Mouse (Mus musculus) kidney, adult 18-20 months (tissue): Measurements from ENCODE around the gene Nrxn2.

ENCODE experiments used
- DNase-seq: peaks from one replicate; pipeline ENCODE4 v3.0.0; 2021

The Nrxn2 gene

DNA sequence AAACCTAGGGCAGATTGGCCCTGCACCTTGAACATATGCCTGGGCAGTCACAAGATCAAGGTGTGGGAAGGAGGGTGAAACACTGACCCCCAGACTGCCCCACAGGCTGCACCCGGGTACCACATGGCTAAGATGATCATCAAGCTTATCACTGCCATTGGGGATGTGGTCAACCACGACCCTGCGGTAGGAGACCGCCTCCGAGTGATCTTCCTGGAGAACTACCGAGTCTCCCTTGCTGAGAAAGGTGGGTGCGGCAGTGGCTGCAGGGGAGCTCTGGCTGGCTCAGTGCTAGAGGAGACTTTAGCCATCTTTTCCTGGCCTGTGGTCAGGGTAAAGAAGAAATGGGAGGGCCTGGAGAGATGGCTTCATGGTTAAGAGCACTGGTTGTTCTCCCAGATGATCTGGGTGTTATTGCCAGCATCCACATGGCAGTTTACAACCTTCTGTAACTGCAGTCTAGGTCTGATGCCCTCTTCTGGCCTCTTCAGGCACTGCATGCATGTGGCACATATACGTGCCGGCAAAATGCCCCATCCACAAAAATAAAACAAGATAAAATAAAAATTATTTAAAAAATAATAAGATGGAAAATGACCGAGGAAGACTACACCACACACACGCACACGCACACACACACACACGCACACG is 25.7 kb upstream of the Nrxn2 start:
- no peak for DNase-seq

- no peak for DNase-seq
Observed at GRCm38 (mm10) chr19:6393637-6394036, 24.9 kb upstream of the Nrxn2 start.

GRCm38 (mm10) chr19:6396237-6396636 is 22.3 kb upstream of the Nrxn2 start:
- DNase-seq, result no peak

DNA sequence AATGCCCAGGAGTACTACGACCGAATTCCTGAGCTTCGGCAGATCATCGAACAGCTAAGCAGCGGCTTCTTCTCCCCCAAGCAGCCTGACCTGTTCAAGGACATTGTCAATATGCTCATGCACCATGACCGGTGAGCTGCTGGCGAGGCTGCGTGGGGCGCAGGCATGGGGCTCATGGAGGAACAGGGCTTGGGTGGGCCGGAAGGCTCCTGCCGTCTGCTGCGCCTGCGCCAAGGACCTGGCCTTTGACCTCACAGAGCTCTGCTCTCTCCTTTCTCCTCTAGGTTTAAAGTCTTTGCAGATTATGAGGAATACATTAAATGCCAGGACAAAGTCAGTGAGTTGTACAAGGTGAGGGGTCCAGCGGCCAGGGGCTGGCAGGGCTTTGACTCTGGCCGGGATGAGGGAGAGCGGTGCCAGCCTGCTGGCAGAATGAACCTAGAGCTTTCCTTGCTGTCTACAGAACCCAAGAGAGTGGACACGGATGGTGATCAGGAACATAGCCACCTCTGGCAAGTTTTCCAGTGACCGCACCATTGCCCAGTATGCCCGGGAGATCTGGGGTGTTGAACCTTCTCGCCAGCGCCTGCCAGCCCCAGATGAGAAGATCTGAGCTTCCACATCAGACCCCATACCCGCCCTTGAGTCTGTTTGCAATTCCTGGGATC is 20.8 kb upstream of the Nrxn2 start:
- peak; percentile 44 for DNase-seq

GRCm38 (mm10) chr19:6398447-6399284 is 19.9 kb upstream of the Nrxn2 start:
- DNase-seq, result peak; percentile 73

DNA sequence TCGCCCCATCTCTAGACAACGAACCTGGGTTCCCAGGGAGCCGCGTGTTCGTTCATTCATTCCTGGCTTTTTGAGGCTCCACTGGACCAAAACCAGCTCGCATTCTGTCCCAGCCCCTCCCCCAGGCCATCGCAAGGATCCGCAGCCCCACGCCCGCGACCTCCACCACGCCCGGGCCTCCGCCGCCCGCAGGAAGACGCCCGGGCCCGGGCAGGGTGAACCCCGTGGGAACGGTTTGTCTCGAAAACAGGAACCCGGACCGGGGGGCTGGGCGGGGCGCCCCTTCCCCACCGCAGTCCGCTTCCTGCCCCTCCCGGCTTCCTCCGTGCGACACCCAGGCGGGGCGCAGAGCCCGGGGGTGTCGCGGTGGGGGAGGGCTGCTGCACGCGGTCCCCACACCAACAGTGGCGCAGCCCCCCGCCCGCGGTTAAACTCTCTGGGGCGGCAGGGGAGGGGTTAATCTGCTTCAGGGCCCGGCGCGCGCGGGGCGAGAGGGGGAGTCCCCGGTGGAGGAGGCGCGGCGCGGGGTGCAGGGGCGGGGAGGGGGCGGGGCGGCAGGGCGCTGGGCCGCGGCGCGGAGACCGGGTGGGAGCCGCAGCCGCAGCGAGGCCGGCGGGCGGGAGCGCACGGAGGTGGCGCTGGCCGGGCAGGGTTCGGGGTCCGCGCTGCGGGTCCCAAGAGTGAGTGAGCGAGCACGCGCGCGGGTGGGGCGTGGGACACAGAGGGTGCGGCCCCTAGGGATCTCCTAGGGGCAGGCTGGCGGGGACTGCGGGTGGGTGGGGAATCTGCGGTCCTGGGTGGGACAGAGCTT is 19.0 kb upstream of the Nrxn2 start, which contains the start of gene Rasgrp2:
Rasgrp2 (plus strand) TSS at position 56 of the 811 bp plus-strand sequence.
- peak; percentile 70 for DNase-seq

GRCm38 (mm10) chr19:6400096-6401086 is 18.1 kb upstream of the Nrxn2 start:
- peak; percentile 28 for DNase-seq

GRCm38 (mm10) chr19:6401131-6401815 is 17.3 kb upstream of the Nrxn2 start:
- peak; percentile 84 for DNase-seq

DNA sequence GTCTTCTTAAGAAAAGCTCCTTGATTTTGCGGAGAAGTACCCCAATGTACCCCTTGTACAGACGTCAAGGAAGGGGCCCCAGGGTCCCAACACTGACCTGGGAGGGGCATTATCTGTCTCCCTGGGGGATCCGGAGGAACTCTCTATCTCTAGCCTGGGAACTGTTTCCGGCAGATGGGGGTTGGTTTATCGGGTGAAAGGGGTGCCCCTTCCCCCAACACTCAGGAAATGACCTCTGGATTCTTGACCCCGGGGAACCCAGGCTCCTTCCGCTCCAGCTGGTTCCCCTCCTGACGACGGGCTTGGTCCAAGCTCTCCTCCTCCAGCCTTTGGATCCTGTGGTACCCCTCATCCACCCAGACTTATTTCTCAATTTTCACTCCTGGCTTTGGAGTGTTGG is 16.6 kb upstream of the Nrxn2 start:
- DNase-seq, result peak; percentile 50

GRCm38 (mm10) chr19:6403869-6404268 is 14.7 kb upstream of the Nrxn2 start:
- no peak for DNase-seq

DNA sequence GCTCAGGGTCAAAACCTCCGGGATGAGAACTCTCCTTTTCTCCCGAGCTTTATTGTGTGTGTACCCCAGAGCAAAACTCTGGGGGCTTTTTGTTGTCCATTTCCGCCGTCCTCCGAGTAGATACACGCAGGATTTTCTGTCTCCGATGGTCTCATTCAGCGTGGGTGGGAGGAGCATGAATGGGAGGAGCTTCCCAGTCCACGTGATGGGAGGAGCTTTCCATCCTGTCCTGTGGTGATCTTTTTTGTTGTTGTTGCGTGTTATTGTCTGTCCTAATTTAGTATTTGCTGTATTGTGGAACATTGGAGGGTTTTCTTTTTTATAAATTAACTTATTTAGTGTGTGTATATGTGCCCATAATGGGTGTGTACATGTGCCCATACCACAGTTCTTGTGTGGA is 13.1 kb upstream of the Nrxn2 start:
- DNase-seq, result no peak

GRCm38 (mm10) chr19:6407109-6407508 is 11.4 kb upstream of the Nrxn2 start:
- DNase-seq, result no peak

DNA sequence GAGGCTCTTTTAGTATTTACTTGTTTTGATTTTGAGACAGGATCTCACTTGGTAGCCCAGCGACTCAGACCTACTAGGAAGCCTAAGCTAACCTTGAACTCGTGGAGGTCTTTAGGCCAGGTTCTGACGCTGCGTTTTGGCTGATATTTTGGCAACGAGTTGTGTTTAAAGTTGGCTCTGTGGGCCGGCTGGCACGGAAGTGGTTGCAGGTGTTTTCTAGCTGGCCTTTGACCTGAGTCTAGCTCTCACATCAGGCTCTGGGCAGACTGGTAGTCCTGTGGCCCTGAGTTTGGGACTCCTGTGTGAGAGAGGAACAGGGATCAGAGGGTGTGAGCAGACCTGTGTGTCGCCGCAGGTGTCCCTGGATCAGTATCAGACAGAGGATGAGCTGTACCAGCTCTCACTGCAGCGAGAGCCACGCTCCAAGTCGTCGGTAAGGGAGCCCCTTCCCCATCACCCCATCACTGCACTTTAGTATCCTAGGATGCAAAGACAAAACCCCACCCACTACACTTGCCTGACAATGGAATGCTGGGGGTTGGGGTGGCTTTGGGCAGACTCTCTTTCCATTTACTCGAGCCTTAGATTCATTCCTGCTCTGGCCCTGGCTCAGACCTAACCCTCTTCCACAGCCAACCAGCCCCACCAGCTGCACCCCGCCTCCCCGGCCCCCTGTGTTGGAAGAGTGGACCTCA is 10.6 kb upstream of the Nrxn2 start:
- no peak for DNase-seq

DNA sequence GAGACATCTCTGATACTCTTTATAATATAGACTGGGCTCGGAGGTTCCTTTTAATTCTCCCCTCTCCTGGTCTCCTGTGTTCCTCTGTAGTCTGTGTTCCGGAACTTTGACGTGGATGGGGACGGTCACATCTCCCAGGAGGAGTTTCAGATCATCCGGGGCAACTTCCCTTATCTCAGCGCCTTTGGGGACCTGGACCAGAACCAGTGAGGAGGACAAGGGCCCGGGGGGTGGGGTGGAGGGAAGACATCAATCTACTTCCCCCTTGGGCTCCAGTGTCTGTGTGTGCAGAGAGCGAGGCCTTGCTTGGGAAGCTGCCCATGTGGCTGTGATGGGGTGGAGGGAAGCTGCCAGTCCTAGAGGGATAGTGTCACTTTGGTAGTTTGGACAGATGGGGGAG is 9.8 kb upstream of the Nrxn2 start:
- DNase-seq, result no peak

DNA sequence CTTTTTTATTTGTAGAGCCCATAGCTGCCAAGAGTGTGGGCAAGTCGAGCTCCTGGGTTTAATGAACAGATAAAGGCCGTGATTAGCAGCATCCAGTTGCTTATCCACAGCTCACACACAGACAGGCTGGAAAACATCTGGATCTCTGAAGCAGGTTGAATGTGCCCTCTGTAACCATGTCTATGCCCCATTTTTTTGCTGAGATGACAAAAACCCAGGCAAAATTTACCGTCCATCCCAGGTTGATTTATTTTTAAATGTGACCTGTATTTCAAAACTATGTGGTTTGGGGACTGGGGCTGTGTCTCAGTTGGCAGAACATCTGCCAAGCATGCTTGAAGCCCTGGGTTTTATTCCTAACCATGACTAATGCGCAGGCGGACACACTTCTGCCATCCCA is 9.4 kb upstream of the Nrxn2 start:
- no peak for DNase-seq

DNA sequence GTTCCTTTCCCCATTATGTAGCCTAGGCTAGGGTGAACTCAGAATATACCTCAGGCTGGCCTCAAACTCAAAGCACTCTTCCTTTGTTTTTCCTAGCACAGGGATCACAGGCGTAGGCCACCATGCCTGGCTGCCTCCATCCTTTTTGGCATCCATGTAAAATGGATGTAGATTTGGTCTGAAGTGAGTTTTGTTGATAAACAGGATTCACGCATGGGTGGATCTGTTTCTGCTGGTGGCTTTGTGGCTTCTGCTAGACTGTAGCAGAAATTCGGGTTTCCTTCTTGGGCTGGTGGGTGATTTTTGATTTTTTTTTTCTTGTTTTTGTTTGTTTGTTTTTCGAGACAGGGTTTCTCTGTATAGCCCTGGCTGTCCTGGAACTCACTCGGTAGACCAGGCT is 8.6 kb upstream of the Nrxn2 start:
- DNase-seq, result no peak

GRCm38 (mm10) chr19:6412798-6413197 is 5.7 kb upstream of the Nrxn2 start:
- no peak for DNase-seq

GRCm38 (mm10) chr19:6415454-6415853 is 3.1 kb upstream of the Nrxn2 start:
- DNase-seq, result peak; percentile 21

GRCm38 (mm10) chr19:6416124-6416770 is 2.3 kb upstream of the Nrxn2 start:
- DNase-seq, result no peak
